Mouse (Mus musculus): ENCODE measurements around the gene Prl5a1. TPM values are rescaled to one million over a fixed set of nuclear protein-coding genes. Genes with fewer than 3 reads are reported as not detected.

Prl5a1 gene
- total RNA-seq (2021), result not detected
- long read RNA-seq, experiment 1, result 0 reads
- long read RNA-seq, experiment 2, result 0 reads

DNA sequence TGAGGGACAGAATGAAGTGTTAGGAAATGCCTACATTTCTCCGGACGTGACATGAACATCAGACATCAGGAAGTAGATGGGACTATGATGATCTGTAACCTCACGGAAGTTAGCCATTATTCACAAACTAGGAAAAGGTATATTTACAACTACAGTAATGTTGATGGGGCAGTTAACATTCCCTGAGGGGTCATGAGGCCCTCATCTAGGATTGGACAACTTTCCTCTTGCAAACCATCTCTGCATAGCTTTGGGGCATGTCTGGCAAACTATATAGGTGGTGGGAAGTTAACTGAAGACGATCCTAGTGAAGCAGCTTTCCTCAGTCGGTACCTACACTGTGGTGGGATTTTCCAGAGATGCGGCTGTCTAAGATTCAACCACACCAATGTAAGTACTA lies at the start of gene Prl5a1:
Gene Prl5a1 (plus strand): TSS at position 301 of the 400 bp plus-strand sequence.
- no peak for DNase-seq

DNA sequence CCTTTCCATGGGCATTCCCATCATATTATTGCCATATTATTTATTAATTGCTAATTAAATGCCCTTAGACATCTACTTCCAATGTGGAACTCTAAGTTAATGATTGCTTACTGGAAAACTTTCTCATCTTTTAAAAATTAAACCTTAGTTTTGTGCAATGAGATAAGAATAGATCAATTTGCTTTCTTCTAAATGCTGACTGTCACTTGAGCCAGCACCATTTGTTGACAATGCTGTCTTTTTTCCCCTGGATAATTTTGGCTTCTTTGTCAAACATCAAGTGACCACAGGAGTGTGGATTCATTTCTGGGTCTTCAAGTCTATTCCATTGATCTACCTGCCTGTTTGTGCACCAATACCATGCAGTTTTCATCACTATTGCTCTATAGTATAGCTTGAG lies 46.1 kb upstream of the Prl5a1 start:
- DNase-seq, result no peak

- DNase-seq, result no peak
These were observed 33.7 kb upstream of the Prl5a1 start for GRCm38 (mm10) chr13:28108536-28108935.

DNA sequence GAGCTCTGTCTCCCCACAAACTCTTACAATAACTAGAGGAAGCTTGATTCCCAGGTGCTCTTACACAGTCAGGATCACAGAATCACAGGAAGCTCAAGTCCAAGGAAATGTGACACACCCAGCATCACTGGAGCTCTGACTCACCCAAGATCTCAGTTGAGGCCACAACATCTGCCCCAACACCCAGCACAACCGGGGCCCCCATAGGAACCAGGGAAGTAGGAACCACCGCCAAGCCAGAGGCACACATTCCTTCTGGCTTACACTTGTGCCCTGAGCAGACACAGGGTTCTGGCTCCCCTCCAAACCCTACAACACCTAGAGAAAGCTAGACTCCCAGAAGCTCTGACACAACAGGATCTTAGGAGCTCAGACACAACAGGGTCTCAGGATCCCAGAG lies 9.5 kb upstream of the Prl5a1 start:
- DNase-seq, result no peak

GRCm38 (mm10) chr13:28135790-28136189 lies 6.5 kb upstream of the Prl5a1 start:
- DNase-seq, result no peak

Other genes with a start within 250 kb of the Prl5a1 start
- not detected for gene Prl4a1, start 126.3 kb upstream of the Prl5a1 start, total RNA-seq (2021)
- 100 to 1,000 TPM; 131 to 135 TPM for gene Gm11361, start 115.0 kb downstream of the Prl5a1 start, total RNA-seq (2021)